Mouse (Mus musculus): ENCODE data around the gene 1700016K19Rik.
A peak's percentile ranks its signal among the peaks of the same experiment; 100 is the strongest.
"Not testable (repeated sequence)": the region's sequence is repeated elsewhere in the genome, so short reads cannot be mapped to it uniquely, and the experiment has no call there.

The 1700016K19Rik gene

GRCm38 (mm10) chr11:75985948-75986347 is 13.8 kb upstream of the 1700016K19Rik start:
- no peak for DNase-seq

DNA sequence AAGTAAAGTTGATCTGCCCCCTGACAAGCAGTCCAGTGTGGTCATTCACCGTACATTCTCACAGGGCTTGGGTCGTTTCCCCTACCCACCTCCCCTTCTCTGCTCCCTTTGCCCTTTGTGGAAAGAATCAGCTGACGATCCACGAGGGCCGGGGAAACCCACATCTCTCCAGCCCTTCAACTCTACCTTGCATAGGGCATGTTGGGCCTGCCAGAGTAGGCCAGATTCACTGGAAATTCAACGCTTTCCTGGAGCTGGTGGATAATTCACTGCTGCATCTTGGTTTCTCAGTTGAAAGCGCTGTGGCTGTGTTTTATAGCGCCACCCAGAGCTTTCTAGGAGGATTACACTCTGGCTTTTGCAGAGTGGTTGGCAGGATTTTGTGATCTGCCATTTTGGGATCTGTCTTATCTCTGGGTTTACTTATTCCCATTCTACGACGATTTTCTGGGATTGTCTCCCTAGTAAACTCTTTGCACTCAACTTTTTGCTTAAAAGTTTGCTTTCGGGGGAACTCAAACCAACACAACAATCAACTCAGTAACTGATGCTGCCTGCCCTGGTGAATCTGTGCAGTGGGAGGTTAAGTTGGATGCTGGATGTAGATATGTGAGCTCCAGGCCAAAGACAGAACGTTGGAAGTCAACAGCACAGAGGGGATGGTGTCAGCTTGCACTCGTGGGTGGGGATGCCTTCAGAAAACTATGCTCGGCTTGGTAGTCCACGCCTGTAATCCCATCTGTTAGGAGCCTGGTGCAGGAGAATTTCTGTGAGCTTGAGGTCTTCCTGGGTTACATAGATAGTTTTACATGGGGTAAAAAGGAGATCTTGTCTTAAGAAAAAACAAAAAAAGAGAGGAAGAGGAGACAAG is 8.5 kb upstream of the 1700016K19Rik start:
- no peak for DNase-seq

GRCm38 (mm10) chr11:75991911-75992310 is 7.8 kb upstream of the 1700016K19Rik start:
- DNase-seq = no peak

DNA sequence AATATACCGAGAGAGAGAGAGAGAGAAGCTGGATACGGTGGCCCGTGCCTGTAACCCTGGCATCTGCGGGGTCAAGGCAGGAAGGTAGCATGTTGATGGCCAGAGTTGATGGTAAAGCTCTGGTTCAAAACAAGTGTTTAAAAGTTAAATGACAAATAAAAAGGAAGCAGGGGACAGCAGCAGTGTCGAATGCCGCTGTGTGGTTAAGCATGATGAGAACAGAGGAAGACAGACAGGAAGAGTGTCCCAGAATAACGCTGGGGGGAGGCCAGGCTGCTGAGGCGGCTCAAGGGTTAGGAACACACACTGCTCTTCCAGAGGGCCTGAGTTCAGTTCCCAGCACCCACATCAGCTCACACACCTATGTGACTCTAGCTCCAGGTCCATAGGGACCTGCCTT is 7.2 kb upstream of the 1700016K19Rik start:
- DNase-seq = no peak

GRCm38 (mm10) chr11:75994357-75994756 is 5.4 kb upstream of the 1700016K19Rik start:
- DNase-seq = no peak

GRCm38 (mm10) chr11:76000701-76001100 is 989 bp downstream of the 1700016K19Rik start:
- no peak for DNase-seq

- DNase-seq = peak; percentile 13
These were observed 1.6 kb downstream of the 1700016K19Rik start for GRCm38 (mm10) chr11:76001237-76001878.

DNA sequence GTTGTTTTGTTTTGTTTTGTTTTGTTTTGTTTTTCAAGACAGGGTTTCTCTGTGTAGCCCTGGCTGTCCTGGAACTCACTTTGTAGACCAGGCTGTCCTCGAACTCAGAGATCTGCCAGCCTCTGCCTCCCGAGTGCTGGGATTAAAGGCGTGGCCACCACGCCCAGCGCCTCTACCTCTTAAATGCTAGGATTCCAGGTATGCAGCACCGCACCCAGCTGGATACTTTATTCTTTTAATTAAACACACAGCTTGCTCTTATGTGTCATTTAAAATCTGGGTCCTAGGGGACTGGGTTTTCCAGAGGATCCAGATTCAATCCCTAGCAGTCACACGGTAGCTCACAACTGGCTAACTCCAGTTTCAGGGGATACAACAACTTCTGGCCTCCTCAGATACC is 4.6 kb downstream of the 1700016K19Rik start:
- DNase-seq = not testable (repeated sequence)

DNA sequence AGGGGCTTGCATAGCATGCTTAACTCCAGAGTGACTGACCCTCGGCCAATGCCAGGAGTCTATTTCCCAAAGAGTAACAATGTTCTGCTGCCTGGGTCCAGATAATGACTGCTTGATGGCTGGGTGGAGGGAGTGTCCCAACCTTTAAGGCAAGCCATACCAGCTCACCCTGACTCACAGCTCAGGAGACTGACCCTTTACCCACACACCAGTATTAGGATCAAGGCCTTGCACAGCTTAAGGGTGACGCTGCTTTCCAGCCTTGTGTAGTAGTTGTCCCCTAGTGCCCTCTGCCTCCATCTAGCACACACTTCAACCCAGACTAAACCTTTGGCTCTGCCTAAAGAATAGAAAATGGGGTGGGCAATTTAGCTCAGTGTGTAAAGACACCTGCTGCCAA is 8.4 kb downstream of the 1700016K19Rik start:
- no peak for DNase-seq

- no peak for DNase-seq
These were observed 9.4 kb downstream of the 1700016K19Rik start for GRCm38 (mm10) chr11:76009101-76009500.

DNA sequence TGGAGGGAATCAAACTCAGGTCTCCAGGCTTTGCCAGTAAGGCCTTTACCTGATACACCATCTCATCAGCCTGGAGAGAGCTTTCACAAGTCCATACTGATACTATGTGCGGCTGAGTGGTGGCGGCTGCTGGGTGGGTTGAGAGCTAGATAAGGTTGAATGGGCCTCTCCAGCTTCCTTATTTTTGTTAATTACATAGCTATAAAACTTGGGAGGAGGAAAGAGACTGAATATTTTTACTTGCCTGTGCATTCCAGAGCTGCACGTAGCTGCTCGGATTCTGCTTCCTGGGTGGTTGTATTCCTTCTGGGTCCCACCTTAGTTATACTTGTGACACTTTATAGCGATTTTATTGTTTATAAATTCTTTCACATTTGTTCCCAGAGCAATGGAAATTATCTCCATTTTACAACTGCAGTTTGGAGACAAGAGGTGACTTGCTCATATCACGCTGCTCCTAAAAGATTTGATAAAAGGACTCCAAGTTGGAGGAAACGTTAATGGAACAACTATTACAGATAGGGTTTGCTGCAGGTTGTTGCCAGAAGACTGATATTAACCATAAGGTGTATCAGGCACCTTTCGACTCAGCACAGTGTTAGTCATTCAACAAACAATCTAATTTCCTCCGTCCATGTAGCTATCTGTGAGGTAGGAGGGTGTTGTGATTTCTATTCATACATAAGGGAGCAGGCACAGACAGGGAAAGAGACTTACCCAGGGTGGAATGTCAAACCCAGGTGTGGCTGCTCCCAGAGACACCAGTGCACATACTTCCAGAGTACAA is 11.3 kb downstream of the 1700016K19Rik start:
- DNase-seq = no peak

DNA sequence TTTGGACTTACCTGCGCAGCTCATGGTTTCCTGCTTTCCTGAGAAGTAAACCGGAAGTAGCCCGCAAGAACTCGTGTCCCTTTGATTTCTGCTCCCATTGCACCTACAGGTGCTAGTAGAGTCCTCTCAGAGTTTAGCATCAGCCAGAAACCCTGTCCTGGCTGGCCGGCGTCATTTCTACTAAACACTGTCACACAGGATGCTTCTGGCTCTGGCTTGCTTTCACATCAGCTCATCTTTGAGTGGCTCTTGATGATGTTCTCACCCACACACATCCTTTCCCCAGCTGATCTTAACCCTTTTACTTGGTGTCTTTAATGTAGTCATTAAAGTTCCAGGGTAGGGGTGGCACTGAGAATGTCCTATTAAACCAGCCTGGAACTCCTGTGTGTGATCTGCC is 15.5 kb downstream of the 1700016K19Rik start:
- no peak for DNase-seq

- DNase-seq = no peak
These were observed 16.1 kb downstream of the 1700016K19Rik start for GRCm38 (mm10) chr11:76015814-76016213.

GRCm38 (mm10) chr11:76019879-76020278 is 20.2 kb downstream of the 1700016K19Rik start:
- DNase-seq = no peak

GRCm38 (mm10) chr11:76020916-76021315 is 21.2 kb downstream of the 1700016K19Rik start:
- no peak for DNase-seq

DNA sequence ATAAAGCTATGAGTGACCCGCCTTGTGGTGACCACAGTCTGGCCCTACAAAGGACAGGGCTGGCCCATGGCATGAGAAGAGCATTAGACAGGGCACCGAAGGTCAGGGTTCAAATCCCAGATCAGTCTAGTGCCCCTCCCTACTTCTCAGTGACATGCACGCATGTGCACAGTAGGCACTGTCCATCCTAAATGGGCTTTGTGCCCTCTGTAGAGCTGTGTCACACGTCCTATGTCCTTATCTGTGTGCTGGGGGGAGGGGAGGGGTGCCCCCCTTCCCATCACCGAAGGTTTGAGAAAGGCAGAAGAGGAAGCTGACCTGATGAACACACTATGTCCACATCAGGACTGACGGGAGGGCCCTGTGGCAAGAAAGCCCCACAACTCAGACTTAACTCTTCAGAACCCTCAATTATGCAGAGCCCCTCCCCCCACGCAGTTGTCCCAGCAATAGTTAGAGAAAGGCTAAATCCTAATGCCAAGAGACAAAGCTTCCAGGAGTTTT is 25.4 kb downstream of the 1700016K19Rik start:
- DNase-seq = no peak

DNA sequence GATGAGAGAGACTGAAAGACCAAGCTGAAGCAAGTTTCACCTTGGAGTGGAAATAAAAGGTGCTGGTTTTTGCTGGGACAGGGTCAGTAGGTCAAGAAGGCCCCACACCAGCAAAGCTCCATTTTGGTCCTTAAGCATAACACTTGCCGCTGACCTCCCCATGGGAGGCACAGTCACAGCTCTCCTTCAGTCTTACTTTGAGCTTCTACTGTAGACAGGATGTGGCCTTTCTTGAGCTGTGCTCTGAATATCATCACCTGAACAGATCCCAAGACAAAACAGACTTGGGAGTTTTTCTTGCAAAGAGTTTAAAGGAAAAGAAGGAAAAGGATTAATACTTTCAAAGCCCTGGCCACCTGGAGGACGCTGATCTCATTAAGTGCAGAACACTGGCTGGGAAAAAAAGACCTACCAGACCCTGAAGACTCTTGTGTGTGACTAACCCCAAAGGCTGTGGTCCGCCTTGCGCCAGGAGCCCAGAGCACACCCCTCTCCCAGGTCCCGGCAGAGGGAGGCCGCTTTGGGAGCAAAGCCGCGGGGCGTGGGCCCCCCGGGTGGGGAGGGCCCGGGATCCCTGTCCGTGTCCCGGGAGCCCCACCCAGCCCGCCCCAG is 26.9 kb downstream of the 1700016K19Rik start:
- no peak for DNase-seq

DNA sequence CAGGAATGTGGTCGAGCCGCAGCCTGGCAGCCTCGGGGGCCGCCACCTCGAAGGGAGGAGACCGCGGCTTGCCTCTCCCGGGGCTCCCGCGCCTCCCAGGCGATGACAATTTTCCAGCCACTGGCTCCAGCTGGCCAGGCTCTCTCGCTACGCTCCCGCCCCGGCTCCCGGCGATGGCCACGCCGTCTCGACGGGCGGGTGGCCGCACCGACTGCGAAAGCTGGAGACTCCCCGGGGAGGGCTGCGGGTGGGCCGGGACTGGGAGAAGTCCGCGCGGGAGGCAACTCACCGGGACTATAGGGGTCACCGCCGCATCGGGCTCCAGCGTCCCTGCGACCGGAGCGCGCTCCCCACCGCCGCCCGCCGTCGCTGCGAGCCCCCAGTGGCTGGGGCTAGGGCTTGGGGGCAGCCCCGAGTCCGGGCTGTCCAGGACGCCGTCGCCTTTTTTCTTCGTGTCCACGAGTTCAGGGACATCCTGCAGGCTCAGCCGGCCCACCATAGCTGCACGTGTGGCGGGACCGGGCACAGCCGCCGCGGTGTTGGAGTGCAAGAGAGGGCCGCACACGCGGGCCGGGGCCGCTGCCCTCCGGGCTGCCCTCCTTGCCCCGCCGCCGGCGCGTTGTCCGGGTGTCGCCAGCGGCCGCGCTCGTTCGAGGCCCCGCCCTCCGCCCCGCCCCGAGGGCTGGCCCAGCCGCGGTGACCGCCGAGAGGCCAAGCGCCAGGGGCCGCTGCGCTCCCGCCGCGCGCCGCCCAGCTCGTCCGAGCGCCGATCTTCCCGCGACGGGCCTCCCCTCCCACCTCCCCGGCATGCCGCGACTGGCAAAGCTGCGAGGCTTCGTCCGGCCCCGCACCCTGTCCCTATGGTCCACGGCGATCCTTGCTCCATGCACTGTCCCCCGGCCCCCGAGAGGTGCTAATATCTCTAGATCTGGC is 27.7 kb downstream of the 1700016K19Rik start, which contains the start of gene Rflnb:
Gene Rflnb, minus strand, starts transcription at position 644 of the 933 bp plus-strand sequence.
- peak; percentile 72 for DNase-seq

DNA sequence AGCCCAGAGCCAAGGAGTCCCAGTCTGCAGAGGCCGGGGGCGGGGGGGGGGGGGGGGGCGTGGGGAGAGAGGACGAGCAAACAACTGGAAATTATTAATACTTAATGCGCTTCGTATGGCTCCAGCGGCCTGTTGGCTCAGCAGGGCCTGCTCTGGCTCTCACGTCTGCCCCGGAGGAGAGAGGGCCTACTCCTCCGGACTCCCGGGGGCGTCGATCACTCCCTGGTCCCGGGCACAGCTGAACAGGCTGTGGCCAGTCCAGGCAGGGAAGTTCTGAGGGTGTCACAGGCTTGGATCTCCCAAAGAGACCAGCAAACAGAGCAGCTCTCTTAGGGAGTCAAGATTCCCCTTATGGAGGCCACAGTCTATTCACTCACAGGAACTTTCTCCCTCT is 28.4 kb downstream of the 1700016K19Rik start:
- no peak for DNase-seq

DNA sequence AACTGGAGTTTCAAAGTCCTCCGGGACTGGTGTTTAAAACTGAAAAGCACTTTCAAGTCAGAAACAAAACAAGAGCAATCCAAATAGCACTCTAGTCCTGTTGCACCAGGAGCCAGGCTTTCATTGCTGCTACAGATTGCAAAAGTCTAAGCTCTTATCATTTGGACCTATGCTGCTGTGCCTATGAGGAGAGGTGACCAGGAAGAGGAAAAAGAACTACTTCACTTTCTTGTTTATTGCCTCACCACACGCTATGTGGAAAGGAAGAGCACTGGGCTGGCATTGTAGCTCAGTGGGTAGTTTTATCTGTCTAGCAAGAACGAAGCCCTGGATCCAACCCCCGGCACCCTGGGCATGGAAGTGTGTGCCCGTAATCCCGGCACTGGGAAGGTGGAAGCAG is 33.6 kb downstream of the 1700016K19Rik start:
- DNase-seq = no peak

GRCm38 (mm10) chr11:76033836-76034235 is 34.1 kb downstream of the 1700016K19Rik start:
- no peak for DNase-seq

DNA sequence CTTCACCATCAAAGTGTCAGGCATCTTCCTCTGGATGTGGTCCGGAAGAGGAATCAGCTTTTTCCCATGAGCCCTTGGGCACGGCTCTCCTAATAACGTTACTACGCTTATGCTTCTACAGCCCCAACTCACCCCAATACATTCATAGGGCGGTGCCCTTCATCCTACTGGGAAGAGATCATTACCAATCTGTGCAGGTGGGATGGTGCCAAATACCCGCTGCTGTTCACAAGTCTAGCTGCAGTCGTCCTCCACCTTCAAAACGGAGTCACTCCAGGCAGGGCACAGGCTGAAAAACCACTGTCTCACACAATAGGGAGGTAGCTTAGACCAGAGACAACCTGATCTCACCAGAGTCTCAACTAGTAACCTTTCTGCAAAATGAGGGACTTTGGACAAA is 35.5 kb downstream of the 1700016K19Rik start:
- no peak for DNase-seq
